Mouse (Mus musculus) spleen, embryonic (tissue): ENCODE results near the gene Gm5141.
"Not testable (repeated sequence)": the region's sequence is repeated elsewhere in the genome, so short reads cannot be mapped to it uniquely, and the experiment has no call there.

Experiments used
- CTCF ChIA-PET: fragments of 350-600 bp; sonication (Branson Sonifier 250); formaldehyde crosslinking; loops from one replicate; lab custom pipeline; 2022; lab: Charles Lee

Gene Gm5141

DNA sequence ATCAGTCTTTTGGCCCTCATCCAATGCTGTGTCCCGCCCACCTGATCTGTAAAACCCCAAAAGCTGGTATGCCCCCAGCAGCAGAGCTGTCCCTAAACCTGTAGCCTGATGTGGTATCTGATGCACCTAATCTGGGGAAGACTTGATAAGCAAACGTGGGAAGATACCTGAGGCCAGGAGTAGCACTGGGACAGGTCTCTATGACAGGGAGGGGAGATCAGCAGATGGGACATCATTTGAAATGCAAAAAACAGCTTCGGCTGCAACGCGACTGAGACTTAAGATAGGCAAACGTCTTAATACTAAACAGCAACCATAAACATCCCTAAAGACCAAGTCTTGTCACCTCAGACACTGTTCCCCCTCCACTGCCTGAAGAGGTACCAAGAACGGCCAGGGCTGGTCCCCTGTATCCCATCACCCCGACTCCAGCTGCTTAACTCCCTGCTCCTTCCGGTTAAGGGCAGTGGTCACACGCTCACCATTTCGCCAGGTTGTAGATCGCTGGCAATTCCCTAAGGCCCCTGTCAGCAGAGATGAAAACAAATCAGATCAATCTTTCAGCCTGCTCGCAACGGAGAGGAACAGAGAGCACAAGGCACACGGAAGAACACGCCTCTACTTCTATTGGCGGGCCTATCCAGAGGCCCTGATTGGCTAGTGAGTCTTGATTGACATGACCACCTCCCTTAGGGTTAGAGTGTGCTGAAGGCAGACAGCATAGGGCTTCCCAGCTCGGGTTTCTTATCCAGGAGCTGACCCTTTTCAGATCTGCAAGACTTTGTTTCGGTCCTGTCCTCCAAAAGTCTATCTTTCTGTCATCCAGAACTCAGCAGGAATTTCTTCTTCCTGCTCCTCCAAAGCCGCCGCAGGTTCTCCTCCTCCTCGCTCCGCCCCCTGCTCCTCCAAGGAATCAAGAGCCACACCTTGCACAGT lies at the start of gene Gm5141:
TSS of gene Gm5141 (minus strand) at position 610 of the 936 bp plus-strand sequence.
- CTCF ChIA-PET: not testable (repeated sequence)

DNA sequence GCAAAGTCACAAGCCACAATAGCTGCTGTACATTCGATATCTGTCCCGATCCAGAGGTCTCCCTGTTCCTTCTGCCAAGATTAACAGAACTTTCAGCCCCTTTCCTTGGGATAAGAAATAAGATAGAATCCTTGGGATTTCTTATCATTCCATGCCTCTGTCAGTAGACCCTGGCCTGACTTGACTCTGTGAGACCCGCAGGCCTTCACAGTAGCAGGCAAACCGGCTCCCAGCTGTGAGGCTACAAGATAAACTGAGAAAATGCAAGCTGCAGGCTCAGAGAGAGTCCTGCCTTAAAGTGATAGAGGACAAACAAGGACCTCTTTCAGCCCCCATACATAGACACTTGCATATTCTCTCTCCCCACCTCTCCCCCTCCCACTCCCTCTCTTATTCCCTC lies 47.7 kb upstream of the Gm5141 start:
- CTCF ChIA-PET: no interaction called here

DNA sequence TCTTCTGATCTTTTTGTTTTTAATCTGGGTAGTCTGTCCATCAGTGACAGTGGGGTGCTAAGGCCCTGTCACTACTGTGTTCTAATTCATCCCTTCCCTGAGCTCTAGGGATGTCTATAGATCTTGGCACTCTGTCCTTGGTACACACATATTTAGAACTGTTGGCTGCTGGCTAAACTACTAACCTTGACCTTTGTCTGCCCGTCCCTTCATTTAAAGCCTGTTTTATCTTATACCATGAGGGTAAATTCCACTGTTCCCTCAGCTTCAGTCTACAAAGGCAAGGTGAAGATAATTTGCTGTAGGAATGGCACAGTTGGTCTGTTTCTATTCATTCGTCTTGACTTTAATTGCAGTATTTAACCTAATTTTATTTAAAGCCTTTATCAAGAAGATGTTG lies 46.6 kb upstream of the Gm5141 start:
- CTCF ChIA-PET: no interaction called here

DNA sequence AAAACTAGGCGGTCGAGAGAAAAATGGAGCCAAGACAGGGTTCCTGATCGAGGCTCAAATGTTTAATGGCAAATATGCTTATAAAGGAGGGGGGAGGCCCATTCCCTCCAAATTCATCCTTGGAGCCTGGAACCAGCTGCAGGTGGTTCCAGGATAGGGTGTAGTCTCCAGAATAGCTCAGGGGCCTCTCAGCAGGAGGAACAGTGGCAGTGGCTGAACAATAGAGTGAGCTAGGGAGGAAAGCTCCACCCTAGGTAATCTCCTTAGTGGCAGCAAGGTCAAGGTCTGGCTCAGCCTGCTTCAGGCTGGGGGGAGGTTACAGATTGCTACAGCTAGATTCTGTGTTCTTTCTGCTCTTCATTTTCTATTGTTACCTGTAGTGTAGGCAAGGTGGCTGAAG lies 30.1 kb upstream of the Gm5141 start:
- CTCF ChIA-PET: not testable (repeated sequence)

DNA sequence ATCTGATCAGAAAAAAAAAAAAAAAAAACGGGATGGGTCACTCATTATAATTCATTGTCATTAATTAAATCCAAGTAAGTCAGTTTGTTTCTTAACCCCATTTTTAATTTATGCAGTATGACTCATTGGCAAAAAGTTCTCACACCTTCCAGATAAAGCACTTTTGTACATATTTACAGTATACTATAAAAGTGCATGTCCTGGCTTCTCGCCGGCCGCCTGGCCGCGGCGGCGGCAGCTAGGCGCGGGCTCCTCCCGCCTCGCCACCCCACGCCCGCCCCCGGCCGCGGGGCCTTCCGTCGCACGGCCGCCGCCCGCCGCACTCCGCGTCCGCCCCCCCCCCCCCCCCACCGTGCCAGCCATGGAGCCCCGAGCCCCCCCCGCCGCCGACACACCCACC lies 27.1 kb upstream of the Gm5141 start:
- CTCF ChIA-PET: no interaction called here

DNA sequence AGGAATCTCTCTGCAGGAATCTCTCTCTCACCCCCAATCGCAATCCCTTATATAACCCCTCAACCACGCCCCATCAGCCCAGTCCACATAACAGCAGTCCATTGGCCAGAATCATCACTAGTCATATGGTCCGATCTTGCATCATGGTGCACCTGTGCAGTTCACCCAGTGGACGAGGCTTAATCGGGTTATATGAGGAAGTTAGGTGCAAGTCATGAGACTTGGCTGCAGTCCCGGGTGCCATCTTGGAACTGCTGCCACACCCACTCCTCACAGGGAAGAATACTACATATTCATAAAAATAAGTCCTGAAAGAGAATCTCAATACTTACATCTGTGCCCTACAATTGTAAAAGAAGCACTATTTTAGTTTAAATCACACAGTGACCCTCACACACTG lies 22.4 kb upstream of the Gm5141 start:
- CTCF ChIA-PET: not testable (repeated sequence)

DNA sequence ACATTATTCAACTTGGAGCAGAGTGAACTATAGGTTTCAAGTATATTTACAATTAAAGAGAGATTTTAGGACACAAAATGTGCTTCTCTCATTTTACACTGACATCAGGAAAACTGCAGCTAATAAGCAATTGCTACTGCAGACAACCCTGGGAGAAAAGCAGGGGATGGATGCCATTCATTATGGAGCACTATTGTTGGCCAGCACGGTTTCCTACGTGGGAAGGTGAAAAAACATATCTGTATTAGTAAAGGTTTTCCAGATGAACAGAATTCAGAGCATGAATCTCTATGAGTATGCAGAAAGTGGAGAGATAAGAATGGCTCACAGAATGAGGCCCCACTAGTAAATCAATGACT lies 506 bp upstream of the Gm5141 start:
- CTCF ChIA-PET: not testable (repeated sequence)

DNA sequence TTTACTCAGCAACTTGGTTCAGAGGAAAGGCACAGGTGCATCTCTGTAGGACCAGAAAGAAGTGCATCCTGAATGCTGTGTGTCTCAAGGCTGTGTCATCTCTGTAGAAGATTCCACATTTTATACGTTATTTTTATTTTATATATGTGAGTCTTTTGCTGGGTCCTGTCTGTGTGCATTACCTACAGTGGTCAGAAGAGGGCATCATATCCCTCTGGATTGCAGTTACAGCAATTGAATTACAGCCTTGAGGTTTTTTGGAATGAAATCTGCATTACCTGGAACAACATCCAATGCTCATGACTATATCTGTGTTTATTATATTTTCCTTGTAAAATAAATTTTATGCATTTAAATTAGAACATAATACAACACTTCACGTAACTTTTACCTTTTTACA lies 21.8 kb downstream of the Gm5141 start:
- CTCF ChIA-PET: interaction anchor here (0.7 kb wide), 1 partner anchor 44 kb away, joined by 3 read pairs; no protein-coding TSS in a partner anchor

DNA sequence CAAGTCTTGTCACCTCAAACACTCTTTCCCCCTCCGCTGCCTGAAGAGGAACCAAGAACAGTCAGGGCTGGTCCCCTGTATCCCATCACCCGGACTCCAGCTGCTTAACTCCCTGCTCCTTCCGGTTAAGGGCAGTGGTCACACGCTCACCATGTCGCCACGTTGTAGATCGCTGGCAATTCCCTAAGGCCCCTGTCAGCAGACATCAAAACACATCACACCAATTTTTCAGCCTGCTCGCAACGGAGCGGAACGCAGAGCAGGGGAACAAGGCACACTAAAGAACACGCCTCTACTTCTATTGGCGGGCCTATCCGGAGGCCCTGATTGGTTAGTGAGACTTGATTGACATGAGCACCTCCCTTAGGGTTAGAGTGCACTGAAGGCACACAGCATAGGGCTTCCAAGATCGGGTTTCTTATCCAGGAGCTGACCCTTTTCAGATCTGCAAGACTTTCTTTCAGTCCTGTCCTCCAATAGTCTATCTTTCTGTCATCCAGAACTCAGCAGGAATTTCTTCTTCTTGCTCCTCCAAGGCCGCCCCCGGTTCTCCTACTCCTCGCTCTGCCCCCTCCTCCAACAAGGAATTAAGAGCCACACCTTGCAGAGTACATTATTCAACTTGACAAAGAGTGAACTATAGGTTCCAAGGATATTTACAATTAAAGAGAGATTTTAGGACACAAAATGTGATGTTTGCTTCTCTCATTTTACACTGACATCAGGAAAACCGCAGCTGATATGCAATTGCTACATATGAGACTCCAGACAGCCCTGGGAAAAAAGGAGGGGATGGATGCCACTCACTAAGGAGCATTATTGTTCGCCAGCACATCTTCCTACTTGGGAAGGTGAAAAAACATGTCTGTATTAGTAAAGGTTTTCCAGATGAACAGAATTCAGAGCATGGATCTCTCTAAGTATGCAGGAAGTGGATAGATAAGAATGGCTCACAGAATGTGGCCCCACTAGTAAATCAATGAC lies 24.9 kb downstream of the Gm5141 start, which contains the start of gene Platr25:
TSS of gene Platr25 (minus strand) at position 278 of the 984 bp plus-strand sequence.
- CTCF ChIA-PET: not testable (repeated sequence)

DNA sequence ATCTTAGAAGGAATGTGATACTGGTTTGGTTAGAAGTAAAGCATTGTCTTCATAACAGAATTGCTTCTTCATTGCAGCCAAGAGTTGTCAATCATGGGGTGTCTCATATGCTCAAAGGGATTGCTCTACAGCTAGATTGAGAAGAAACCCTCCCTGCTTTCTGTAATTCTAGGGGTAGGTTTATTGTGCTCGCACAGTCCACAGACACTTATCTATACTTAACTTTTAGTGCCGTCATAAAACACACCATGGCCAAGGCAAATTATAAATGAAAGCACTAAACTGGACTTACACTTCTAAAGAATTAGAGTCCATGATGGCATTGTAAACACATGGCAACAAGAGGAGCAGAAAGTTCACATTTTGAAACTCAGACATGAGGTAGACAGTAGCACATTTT lies 52.3 kb downstream of the Gm5141 start:
- CTCF ChIA-PET: no interaction called here
